Mouse (Mus musculus): Measurements from ENCODE around the gene Llcfc1.

Llcfc1 gene

DNA sequence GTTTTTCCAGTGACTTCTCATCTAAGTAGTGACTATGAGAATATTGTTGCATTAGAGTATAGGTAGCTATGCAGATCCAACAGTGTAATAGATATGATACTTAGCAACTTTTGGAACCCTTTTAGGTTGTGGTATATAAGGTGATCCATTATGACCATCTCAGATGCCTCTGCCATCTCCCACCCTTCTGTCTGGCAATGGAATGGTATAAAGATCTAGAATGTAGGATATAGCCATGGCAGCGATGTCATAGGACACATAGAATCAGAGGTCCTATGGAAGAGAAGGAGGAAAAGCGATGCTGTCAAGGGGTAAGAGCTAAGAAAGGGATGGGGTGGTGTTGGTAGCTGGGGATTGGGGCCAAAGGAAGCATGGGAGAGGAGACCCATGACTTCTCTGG lies at the start of gene Llcfc1:
Gene Llcfc1, plus strand, starts transcription at position 301 of the 400 bp plus-strand sequence.
- no peak for DNase-seq (ENCODE audit: low spot score)

DNA sequence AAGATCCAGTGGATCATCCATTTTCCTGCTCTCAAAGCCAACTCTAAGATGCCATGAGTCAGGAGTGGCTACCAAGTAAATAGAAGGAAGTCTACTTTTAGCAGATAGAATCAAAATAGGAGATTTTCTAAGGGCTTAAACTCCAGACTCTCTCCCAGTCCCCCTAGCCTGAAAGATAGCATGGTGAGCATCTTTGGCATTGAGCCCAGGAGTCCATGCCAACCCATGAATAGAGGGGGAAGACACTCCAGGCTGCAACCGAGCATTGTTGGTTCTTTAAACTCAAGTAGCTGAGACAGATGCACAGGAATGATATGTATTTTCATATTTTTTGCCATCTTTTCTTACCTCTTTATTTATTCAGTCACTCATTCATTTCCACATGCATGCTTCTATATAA lies 49.0 kb upstream of the Llcfc1 start:
- no peak for DNase-seq (ENCODE audit: low spot score)

- no peak for DNase-seq (ENCODE audit: low spot score)
These were observed 48.1 kb upstream of the Llcfc1 start, which contains the start of gene Trpv6 for GRCm38 (mm10) chr6:41636178-41636577. Gene Trpv6, minus strand, starts transcription at chr6:41636405.

DNA sequence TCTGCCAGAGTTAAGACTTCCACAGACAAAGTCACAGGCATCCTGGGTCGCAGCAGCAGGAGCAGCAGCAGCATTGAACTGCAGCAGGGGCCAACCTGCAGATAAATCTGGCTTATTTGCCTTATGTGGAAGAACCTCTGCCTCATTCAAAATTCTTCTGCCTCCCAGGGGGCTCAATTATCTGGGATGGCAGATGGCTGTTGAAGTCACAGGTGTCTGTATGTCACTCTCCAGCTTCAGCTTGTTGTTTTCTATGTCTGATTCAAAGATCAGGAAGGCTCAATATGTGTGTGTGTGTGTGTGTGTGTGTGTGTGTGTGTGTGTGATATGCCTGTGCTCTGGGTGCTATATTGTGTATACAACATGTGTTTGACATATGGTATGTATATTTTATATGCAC lies 46.8 kb upstream of the Llcfc1 start:
- DNase-seq (ENCODE audit: low spot score), result no peak

DNA sequence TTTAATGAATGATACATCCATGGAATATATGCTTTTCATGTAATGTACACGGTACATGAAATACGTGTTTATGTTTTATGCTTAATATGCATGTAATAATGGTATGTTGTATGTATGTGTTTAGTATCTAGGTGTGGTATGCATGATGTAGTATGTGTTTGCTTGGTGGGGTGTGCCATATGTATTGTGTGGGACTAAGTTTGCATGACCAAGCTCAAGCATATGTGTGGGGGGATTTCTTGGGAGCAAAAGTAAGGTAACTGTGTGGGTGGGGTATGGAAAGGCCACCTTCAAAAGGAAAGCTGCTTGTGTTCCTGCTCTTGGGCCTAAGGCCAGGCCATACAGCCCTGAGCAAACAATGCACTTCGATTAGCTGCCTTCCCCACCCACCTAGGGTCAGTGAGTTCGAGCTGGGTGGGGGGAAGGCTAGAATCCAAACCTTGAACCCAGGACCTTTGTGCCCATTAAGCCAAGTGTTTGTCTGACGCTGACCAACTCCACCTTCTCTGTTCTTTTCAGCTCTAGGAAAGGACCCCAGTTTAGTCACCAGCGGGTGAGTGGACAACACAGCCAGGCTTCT lies 46.2 kb upstream of the Llcfc1 start:
- no peak for DNase-seq (ENCODE audit: low spot score)

DNA sequence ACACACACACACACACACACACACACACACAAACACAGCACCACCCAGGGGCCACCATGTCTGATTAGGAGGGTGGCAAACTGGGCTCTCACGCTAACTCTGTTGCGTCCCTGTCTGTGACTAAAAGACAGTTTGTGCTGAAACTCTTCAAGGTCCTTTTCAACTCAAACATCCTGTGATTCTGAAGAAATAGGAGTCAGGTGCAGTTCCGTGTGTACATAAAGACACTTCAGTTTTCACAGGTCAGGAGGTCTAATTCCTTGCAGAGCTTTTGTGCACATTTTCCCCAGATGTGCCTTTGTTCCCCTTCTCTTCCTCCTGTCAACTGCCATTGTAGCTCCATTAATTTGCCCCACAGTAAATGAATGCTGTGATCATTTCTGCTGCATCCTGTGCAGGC lies 43.8 kb upstream of the Llcfc1 start:
- no peak for DNase-seq (ENCODE audit: low spot score)

DNA sequence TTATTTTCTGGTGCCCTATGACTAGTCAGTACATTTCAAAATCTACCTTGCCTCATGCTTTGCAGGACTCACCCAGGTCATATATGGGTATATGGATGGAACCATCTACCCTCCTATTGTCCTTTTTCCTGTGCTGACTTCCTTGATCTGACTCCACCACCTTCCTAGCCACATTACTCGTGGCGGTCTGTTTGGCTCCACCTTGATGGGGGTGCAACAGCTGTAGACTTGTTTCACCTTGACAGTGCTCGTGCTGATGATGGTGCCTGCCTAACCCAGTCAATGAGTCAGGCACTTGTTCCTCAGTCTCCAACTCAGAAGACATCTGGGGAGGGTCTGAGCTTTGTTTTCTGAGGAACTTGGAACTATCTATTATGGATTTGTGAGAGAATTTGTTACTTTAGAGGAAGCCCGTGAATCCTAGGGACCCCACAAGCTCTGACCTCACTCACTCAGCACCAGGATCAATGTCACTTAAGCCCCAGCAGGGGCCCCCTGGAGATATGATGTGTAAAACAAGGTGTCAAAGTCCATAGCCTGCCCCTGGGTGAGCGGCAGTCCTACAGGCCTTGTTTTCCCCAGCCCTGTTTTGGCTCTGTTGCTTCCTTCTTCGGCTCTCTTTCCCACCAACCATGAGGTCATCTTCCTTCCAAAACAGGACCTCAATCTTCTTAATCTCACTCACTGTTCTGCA lies 42.9 kb upstream of the Llcfc1 start:
- no peak for DNase-seq (ENCODE audit: low spot score)

GRCm38 (mm10) chr6:41642765-41643164 lies 41.5 kb upstream of the Llcfc1 start:
- no peak for DNase-seq (ENCODE audit: low spot score)

- DNase-seq (ENCODE audit: low spot score), result no peak
These were observed 41.0 kb upstream of the Llcfc1 start for GRCm38 (mm10) chr6:41643227-41643626.

GRCm38 (mm10) chr6:41646220-41646619 lies 38.0 kb upstream of the Llcfc1 start:
- no peak for DNase-seq (ENCODE audit: low spot score)

- DNase-seq (ENCODE audit: low spot score), result no peak
These were observed 37.6 kb upstream of the Llcfc1 start for GRCm38 (mm10) chr6:41646672-41647071.

GRCm38 (mm10) chr6:41653173-41653572 lies 31.1 kb upstream of the Llcfc1 start:
- DNase-seq (ENCODE audit: low spot score), result no peak

GRCm38 (mm10) chr6:41654648-41655047 lies 29.6 kb upstream of the Llcfc1 start:
- DNase-seq (ENCODE audit: low spot score), result no peak

DNA sequence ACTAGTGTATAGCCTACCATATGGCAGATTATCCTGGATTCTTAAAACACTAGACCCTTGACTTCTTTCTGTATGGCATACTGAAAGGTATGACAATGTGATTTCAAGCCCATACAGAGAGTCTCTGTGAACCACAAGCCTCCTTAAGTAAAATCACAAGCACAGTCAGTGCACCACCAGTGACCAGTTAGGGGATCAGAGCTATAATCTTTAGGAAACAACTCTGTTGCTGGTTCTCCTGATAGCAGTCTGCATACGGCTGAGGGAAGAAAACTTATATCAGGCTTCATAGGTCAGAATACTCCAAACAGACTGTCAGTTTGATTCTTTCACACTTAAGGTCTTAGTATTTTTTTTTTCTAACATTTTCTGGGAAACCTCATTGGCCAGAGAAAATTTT lies 25.7 kb upstream of the Llcfc1 start:
- DNase-seq (ENCODE audit: low spot score), result no peak

DNA sequence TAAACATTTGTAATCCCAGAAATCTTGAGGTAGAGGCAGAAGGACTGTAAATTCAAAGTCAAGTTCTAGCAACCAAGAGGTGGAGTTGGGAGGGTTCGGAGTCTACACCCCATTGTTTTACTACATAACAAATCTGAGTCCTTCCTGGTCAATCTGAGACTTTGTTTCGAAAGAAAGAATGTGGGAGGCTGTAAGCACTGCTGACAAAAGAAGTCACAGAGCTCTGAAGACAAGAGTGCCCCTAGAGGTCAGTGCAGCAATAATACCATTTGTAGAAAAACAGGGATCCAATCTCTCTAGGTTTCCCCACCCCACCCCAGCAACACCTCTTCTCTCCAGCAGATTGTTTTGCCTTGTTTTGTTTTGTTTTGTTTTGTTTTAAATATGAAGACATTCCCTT lies 21.9 kb upstream of the Llcfc1 start:
- DNase-seq (ENCODE audit: low spot score), result no peak

- DNase-seq (ENCODE audit: low spot score), result no peak
These were observed 7.7 kb upstream of the Llcfc1 start for GRCm38 (mm10) chr6:41676530-41676929.

DNA sequence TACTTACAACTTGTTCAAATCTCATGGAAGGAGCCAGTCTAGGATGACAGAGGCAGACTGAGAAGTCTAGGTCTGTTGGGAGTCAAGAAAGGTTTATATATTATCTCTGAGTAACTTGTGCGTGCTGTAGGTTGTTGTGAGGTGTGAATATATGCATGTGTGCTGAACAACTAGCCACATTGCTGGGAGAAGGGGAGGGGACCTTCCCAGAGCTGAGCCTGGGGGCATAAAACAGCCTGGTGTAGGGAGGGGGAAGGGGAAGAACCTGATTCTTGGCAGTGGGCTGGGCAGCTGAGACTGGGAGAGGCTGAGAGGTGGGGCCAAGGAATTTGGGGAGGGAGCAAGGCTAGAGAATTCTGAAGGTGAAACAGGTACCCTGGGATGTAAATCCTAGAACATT lies 3.6 kb upstream of the Llcfc1 start, which contains the start of gene Trpv5:
Gene Trpv5, minus strand, starts transcription at position 101 of the 400 bp plus-strand sequence.
- DNase-seq (ENCODE audit: low spot score), result no peak

DNA sequence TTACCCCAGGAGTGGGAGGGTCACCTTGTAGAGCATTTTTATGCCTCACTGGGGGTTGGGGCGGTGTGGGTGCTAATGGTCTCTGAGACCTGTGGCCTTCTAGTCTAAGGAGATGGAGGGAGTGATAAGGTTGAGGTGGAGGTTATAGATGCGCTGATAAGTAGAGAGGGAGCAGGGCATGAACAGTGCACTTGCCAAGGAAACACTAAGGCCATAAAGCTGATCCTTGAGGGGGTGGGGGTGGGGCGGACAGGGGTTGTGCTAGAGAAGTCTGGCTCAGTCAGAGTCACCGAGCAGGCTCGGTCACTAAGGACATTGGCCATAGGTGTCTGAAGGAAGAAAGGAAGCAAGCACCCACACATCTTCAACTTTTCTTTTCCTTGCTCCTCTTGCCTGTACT lies 2.6 kb upstream of the Llcfc1 start:
- no peak for DNase-seq (ENCODE audit: low spot score)

- no peak for DNase-seq (ENCODE audit: low spot score)
These were observed 680 bp downstream of the Llcfc1 start for GRCm38 (mm10) chr6:41684911-41685310.

DNA sequence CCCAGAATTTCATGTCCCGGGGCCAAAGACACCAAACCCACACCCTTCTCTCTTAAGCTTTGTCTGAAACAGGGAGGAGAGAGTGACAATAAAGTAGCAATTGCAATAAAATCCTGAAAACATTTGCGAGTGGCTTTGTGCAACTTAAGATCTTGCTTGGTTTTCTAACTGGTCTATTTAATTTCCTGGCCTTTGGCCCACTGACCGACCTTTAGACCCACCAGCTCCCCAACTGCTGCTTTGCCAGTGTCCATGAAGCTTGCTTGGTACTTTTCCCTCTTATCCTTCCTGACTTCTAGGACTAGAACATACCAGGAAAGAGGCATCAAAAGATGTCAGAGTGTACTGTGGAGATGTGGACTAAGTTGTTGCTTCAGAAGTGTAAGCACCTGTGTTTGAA lies 1.4 kb downstream of the Llcfc1 start:
- no peak for DNase-seq (ENCODE audit: low spot score)

DNA sequence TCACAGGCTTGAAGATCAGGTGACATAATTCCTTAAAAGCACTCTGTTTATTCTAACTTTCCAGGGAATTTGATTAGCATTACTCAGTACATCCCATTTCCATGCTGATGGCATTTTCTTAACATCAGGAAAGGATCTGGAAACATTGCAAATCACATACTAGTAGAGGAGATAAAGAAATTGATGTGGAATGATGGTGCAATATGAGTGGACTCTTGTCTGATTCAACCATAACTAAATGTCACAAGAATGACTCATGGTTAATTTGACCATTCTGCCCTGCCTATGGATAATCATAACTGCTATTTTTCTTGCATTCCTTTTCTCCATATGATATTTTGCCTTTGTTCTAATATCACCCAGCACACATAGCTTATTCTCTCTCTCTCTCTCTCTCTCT lies 8.0 kb downstream of the Llcfc1 start:
- no peak for DNase-seq (ENCODE audit: low spot score)

GRCm38 (mm10) chr6:41694407-41694806 lies 10.2 kb downstream of the Llcfc1 start:
- DNase-seq (ENCODE audit: low spot score), result no peak

DNA sequence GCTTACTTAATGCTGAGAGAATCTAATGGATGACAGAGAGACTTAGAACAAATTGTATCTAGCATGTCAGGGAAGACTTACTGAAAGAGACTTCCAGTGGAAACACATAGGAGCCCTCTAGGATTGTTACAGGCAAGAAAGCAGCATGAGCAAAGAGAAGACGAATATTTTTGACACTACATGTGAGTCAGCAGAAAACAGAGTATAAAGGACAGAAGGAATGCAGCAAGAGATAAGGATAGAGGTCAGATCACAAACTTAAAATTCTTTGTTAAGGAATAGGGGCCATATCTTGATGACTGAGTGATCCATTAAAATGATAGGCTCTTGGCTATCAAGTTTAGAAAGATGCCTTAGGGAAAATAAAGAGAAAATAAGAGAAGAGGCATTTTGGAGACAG lies 17.0 kb downstream of the Llcfc1 start:
- DNase-seq (ENCODE audit: low spot score), result no peak

- DNase-seq (ENCODE audit: low spot score), result no peak
These were observed 18.7 kb downstream of the Llcfc1 start for GRCm38 (mm10) chr6:41702928-41703327.
